Mouse (Mus musculus): ENCODE measurements around the gene Ascl2.
A peak's percentile ranks its signal among the peaks of the same experiment; 100 is the strongest.

GRCm38 (mm10) chr7:143008996-143009665, 40.1 kb upstream of the Ascl2 start:
- TF ChIP-seq CTCF (IDR thresholded peaks at IDR 0.05) = peak; percentile 44
- TF ChIP-seq EP300 (IDR thresholded peaks at IDR 0.05) = no peak; the same call in 1 of the 2 replicates

Data from lung, postnatal 0 days (tissue).